Mouse (Mus musculus) liver, postnatal 0 days (tissue): ENCODE data around the gene Tbc1d21.

Experiments
- CTCF ChIP-seq: sonication (generic); IDR thresholded peaks from 2 replicates; pipeline ENCODE4 v1.5.1; 2016; ENCODE audit warnings: antibody characterized with exemption, low read depth
- EP300 ChIP-seq: IDR thresholded peaks from 2 replicates; pipeline ENCODE4 v1.6.1; 2016; ENCODE audit warnings: antibody characterized with exemption, low read depth, mild to moderate bottlenecking

DNA sequence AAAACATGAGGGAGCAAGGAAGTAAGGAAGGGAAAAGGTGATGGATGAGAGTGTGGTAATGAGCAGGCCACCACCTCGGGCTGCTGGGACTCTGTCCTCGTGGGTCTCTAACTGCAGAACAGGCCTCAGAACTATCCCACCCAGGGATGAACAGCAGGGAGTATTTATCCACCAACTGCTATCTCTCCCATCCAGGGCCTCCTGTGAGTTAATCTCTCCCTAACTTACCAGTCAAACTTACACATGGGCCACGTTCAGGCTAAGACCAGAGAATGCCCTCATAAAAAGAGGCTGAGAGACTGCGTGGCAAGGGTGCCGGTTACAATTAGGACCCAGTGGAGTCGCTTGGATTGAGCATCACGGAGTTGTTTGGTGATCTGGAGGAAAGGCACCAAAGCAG, 24.3 kb downstream of the Tbc1d21 start:
- TF ChIP-seq CTCF (no peak), EP300 (no peak)
